Mouse (Mus musculus) MEL (cell line): ENCODE measurements at regions not wholly inside any gene's neighbourhood (a gene's known extent, or its start where the extent isn't known, plus 50 kb on each side); places are given as distances from the start of the nearest gene placed in this dataset.

Experiments
- CHD1 ChIP-seq: IDR thresholded peaks from 2 replicates; pipeline ENCODE4 v1.6.1; 2012; ENCODE audit warnings: low read depth, mild to moderate bottlenecking, inconsistent platforms, low read length, improper control_type of control experiment
- CTCF ChIP-seq, 3 experiments: IDR thresholded peaks in 2 of 3; conservative IDR thresholded peaks in 1 of 3; 2 replicates each; pipeline ENCODE4 v1.5.1; 2011 to 2012; ENCODE audit warnings: low read length in 3 of 3, low read depth in 2 of 3, mild to moderate bottlenecking in 2 of 3, improper control_type of control experiment in 1 of 3, inconsistent platforms in 1 of 3, mixed read lengths in 1 of 3, moderate library complexity in 1 of 3; ENCODE audit not compliant: control insufficient read depth in 1 of 3, insufficient read depth in 1 of 3, poor library complexity in 1 of 3, severe bottlenecking in 1 of 3
- POLR2A ChIP-seq, 2 experiments: IDR thresholded peaks; 2 replicates each; pipeline ENCODE4 v1.6.1; 2011 to 2012; ENCODE audit warnings: low read length in 2 of 2, mild to moderate bottlenecking in 2 of 2, control low read depth in 1 of 2, improper control_type of control experiment in 1 of 2, low read depth in 1 of 2, moderate library complexity in 1 of 2; ENCODE audit not compliant: control insufficient read depth in 1 of 2, insufficient read depth in 1 of 2, poor library complexity in 1 of 2
- SIN3A ChIP-seq: IDR thresholded peaks from 2 replicates; pipeline ENCODE4 v1.6.1; 2012; ENCODE audit warnings: low read length, improper control_type of control experiment, inconsistent platforms

GRCm38 (mm10) chr9:43453953-43454582, 143.4 kb downstream of the Trim29 start:
- TF ChIP-seq POLR2A (IDR thresholded peaks at IDR 0.05; ENCODE audit: control insufficient read depth in 1 of 2, insufficient read depth in 1 of 2, low read depth in 1 of 2, low read length in 2 of 2, poor library complexity in 1 of 2) (no peak), SIN3A (no peak), CHD1 (no peak), CTCF (IDR thresholded peaks at IDR 0.05 in 2 of 3, conservative IDR thresholded peaks at IDR 0.05 in 1 of 3; ENCODE audit: control insufficient read depth in 1 of 3, insufficient read depth in 1 of 3, low read depth in 2 of 3, low read length in 3 of 3, poor library complexity in 1 of 3, severe bottlenecking in 1 of 3) (no peak)
